Mouse (Mus musculus): ENCODE data around the gene Fam160a1. TPM values are rescaled to one million over a fixed set of nuclear protein-coding genes. Genes with fewer than 3 reads are reported as not detected.

Fam160a1 gene
- polyA plus RNA-seq, 1 experiment from 2014 or later, result 0.42 TPM

- Histone ChIP-seq H3K4me2 (ENCODE audit: low read depth, low read length) (no peak overlapping the region), H3K27me3 (ENCODE audit: control insufficient read depth, insufficient read depth, low read depth, low read length) (no peaks in the 10 kb centered on the region), H3K27ac (ENCODE audit: low read length) (no peak overlapping the region), H3K9ac (ENCODE audit: low read depth, low read length) (no peak overlapping the region), H3K4me3 (ENCODE audit: low read depth, low read length) (no peak overlapping the region), H3K4me1 (ENCODE audit: control insufficient read depth, low read depth, low read length) (no peaks in the 10 kb centered on the region), H3K36me3 (ENCODE audit: control insufficient read depth, insufficient read depth) (no peaks in the 10 kb centered on the region), H3K9me3 (replicated peaks; ENCODE audit: control insufficient read depth, low read length) (no peaks in the 10 kb centered on the region)
- 79% methylated on average over 14 of the region's 14 CpGs for WGBS (ENCODE audit: insufficient replicate concordance)
- ATAC-seq (ENCODE audit: low read depth), result no peak
Measured at GRCm38 (mm10) chr3:85688341-85688740, 128.8 kb downstream of the Fam160a1 start.

DNA sequence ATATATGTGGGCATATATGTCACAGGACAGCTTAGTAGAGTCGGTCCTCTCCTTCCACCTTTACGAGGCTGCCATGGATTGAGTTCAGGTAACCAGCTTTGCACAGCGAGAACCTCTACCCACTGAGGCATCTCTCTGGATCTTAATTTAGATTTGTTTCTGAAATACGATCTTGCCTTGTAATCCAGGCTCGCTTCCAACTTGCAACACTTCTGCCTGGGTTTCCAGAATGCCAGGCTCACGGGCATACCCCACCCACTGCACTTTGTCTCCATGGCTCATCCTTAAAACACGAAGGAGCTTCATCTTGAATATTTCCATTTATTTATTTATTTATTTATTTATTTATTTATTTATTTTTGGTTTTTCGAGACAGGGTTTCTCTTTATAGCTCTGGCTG, 131.8 kb downstream of the Fam160a1 start:
- no peak overlapping the region for H3K4me3 ChIP-seq (ENCODE audit: low read depth, low read length)
- H3K4me1 ChIP-seq (ENCODE audit: control insufficient read depth, low read depth, low read length), result no peaks in the 10 kb centered on the region
- no peak overlapping the region for H3K4me2 ChIP-seq (ENCODE audit: low read depth, low read length)
- no peak overlapping the region for H3K27ac ChIP-seq (ENCODE audit: low read length)
- H3K27me3 ChIP-seq (ENCODE audit: control insufficient read depth, insufficient read depth, low read depth, low read length), result no peaks in the 10 kb centered on the region
- H3K9me3 ChIP-seq (replicated peaks; ENCODE audit: control insufficient read depth, low read length), result no peaks in the 10 kb centered on the region
- no peaks in the 10 kb centered on the region for H3K36me3 ChIP-seq (ENCODE audit: control insufficient read depth, insufficient read depth)
- H3K9ac ChIP-seq (ENCODE audit: low read depth, low read length), result no peak overlapping the region
- WGBS (ENCODE audit: insufficient replicate concordance), result 65% methylated on average over 8 of the region's 8 CpGs
- ATAC-seq (ENCODE audit: low read depth), result no peak

DNA sequence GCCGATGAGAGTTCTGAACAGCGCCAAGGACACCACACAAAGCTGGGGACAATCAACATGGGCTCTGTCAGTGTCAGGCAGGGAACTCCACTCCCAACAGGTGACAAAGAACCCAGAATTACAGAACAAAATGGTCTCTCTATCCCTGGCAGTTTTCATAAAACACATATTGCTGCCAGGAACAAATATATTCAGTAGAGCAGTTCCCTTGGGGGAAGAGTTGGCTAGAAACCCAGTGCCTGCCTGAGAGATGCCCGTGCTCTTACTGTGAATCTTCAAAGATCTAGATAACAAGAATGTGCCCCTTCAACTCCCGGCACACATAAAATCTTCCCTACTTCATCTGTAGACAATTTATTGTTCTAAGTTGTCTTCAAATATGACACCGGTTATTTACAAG, 133.5 kb downstream of the Fam160a1 start:
- Histone ChIP-seq H3K4me3 (ENCODE audit: low read depth, low read length) (no peak overlapping the region), H3K9ac (ENCODE audit: low read depth, low read length) (no peak overlapping the region), H3K4me1 (ENCODE audit: control insufficient read depth, low read depth, low read length) (no peaks in the 10 kb centered on the region), H3K4me2 (ENCODE audit: low read depth, low read length) (no peak overlapping the region), H3K27me3 (ENCODE audit: control insufficient read depth, insufficient read depth, low read depth, low read length) (no peaks in the 10 kb centered on the region), H3K36me3 (ENCODE audit: control insufficient read depth, insufficient read depth) (no peaks in the 10 kb centered on the region), H3K27ac (ENCODE audit: low read length) (no peak overlapping the region), H3K9me3 (replicated peaks; ENCODE audit: control insufficient read depth, low read length) (no peaks in the 10 kb centered on the region)
- 70% methylated on average over 5 of the region's 5 CpGs for WGBS (ENCODE audit: insufficient replicate concordance)
- no peak for ATAC-seq (ENCODE audit: low read depth)

- Histone ChIP-seq H3K4me1 (ENCODE audit: control insufficient read depth, low read depth, low read length) (no peaks in the 10 kb centered on the region), H3K9me3 (replicated peaks; ENCODE audit: control insufficient read depth, low read length) (no peaks in the 10 kb centered on the region), H3K36me3 (ENCODE audit: control insufficient read depth, insufficient read depth) (no peaks in the 10 kb centered on the region), H3K27ac (ENCODE audit: low read length) (no peak overlapping the region), H3K9ac (ENCODE audit: low read depth, low read length) (no peak overlapping the region), H3K4me2 (ENCODE audit: low read depth, low read length) (no peak overlapping the region), H3K27me3 (ENCODE audit: control insufficient read depth, insufficient read depth, low read depth, low read length) (no peaks in the 10 kb centered on the region), H3K4me3 (ENCODE audit: low read depth, low read length) (no peak overlapping the region)
- 71% methylated on average over 7 of the region's 7 CpGs for WGBS (ENCODE audit: insufficient replicate concordance)
- no peak for ATAC-seq (ENCODE audit: low read depth)
Measured at GRCm38 (mm10) chr3:85681136-85681535, 136.0 kb downstream of the Fam160a1 start.

DNA sequence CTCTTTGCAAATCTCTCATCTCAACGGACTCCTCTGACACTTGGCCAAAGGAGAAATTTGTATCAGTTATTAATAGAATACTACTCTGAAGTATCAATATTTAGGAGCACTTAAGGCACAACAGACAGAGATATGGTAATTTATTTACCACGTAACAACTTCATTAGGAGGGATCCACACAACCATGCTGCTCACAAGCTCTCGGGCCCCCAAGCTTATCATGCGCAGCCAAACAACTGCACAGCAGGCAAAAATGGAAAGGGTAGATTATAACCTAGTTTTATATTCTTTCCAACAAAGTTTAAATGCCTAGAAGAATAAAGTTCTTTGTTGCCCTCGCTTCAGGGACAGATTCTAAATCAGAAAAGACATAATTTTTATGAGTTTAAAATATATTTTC, 137.1 kb downstream of the Fam160a1 start:
- WGBS (ENCODE audit: insufficient replicate concordance), result 46% methylated on average over 5 of the region's 5 CpGs
- ATAC-seq (ENCODE audit: low read depth), result no peak
- Histone ChIP-seq H3K27me3 (ENCODE audit: control insufficient read depth, insufficient read depth, low read depth, low read length) (no peaks in the 10 kb centered on the region), H3K9me3 (replicated peaks; ENCODE audit: control insufficient read depth, low read length) (no peaks in the 10 kb centered on the region), H3K27ac (ENCODE audit: low read length) (no peak overlapping the region), H3K4me2 (ENCODE audit: low read depth, low read length) (no peak overlapping the region), H3K4me1 (ENCODE audit: control insufficient read depth, low read depth, low read length) (no peaks in the 10 kb centered on the region), H3K9ac (ENCODE audit: low read depth, low read length) (no peak overlapping the region), H3K4me3 (ENCODE audit: low read depth, low read length) (no peak overlapping the region), H3K36me3 (ENCODE audit: control insufficient read depth, insufficient read depth) (no peaks in the 10 kb centered on the region)

DNA sequence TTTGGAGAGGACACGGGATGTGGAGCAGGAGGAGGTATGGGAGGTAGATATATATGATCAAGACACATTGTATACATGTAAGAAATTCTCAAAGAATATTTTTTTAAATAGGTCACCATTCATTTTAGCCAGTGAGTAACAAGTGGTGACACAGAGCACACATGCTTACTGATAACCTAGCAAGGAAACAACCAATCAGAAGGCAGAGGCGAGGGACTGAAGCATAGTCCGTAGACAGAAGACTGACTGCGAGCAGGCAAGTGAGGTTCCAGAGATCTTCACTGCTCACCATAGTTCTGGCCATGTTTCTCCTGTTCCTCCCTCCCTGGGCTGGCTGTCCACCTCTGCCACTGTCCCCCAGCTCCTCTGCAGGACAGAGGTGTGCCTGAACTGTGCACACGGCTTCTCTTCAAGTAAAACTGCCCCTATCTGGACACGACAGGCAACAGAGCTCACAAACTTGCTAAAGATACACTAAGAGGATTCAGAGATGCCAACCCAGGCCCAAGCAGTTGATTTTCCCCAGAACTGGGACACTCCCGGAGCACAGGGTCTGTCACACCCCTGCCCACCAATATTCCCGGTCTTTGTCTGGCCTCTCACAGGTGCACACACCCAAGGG, 137.7 kb downstream of the Fam160a1 start:
- WGBS (ENCODE audit: insufficient replicate concordance), result 54% methylated on average over 8 of the region's 8 CpGs
- H3K27me3 ChIP-seq (ENCODE audit: control insufficient read depth, insufficient read depth, low read depth, low read length), result no peaks in the 10 kb centered on the region
- H3K4me2 ChIP-seq (ENCODE audit: low read depth, low read length), result no peak overlapping the region
- H3K9me3 ChIP-seq (replicated peaks; ENCODE audit: control insufficient read depth, low read length), result no peaks in the 10 kb centered on the region
- H3K4me3 ChIP-seq (ENCODE audit: low read depth, low read length), result no peak overlapping the region
- no peaks in the 10 kb centered on the region for H3K4me1 ChIP-seq (ENCODE audit: control insufficient read depth, low read depth, low read length)
- H3K27ac ChIP-seq (ENCODE audit: low read length), result no peak overlapping the region
- no peak overlapping the region for H3K9ac ChIP-seq (ENCODE audit: low read depth, low read length)
- ATAC-seq (ENCODE audit: low read depth), result peak; percentile 54; the same call in 1 of the 2 replicates
- H3K36me3 ChIP-seq (ENCODE audit: control insufficient read depth, insufficient read depth), result no peaks in the 10 kb centered on the region

DNA sequence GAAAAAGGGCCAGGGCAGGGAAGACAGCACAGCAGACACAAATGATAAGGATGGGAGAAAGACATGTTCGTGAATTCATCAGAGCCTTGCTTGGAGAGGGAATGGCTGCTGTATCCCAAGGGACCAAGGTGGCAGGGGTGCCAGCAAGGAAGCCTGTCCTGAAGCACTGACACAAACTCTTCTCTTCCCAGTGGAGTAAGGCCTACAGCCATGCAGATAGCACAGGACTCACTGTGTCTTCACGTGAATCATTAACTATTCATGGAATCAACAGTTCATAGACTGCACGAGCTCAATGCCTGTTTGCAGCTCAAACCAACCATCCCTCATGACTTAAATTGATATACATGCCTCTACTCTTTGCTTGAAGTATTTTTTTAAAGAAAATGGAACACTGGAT, 139.1 kb downstream of the Fam160a1 start:
- Histone ChIP-seq H3K9me3 (replicated peaks; ENCODE audit: control insufficient read depth, low read length) (no peaks in the 10 kb centered on the region), H3K4me3 (ENCODE audit: low read depth, low read length) (no peak overlapping the region), H3K27ac (ENCODE audit: low read length) (no peak overlapping the region), H3K27me3 (ENCODE audit: control insufficient read depth, insufficient read depth, low read depth, low read length) (no peaks in the 10 kb centered on the region), H3K36me3 (ENCODE audit: control insufficient read depth, insufficient read depth) (no peaks in the 10 kb centered on the region), H3K9ac (ENCODE audit: low read depth, low read length) (no peak overlapping the region), H3K4me1 (ENCODE audit: control insufficient read depth, low read depth, low read length) (no peaks in the 10 kb centered on the region), H3K4me2 (ENCODE audit: low read depth, low read length) (no peak overlapping the region)
- WGBS (ENCODE audit: insufficient replicate concordance), result 58% methylated on average over 3 of the region's 3 CpGs
- 0 out of 2 replicates have a peak, but pooled peaks have one; percentile 24 for ATAC-seq (ENCODE audit: low read depth)

DNA sequence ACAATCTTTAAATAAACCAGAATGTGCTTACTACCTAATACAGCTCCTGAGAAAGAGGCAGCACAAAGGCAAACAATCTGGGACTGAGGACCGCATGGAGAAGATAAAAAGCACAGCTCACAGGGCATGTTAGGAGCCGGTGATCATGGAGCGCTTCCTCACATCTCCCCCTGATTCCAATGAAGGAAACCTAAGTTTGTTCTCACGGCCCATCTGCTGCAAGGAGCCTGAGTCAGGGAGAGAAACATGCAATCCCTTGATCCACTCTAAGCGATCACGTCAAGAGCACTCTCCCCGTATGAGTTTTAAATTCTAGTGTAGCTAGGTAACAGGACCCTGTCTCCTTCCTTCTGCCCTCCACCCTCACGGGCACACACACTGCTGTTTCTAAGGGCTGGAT, 140.0 kb downstream of the Fam160a1 start:
- WGBS (ENCODE audit: insufficient replicate concordance), result 64% methylated on average over 8 of the region's 8 CpGs
- no peaks in the 10 kb centered on the region for H3K27me3 ChIP-seq (ENCODE audit: control insufficient read depth, insufficient read depth, low read depth, low read length)
- H3K4me1 ChIP-seq (ENCODE audit: control insufficient read depth, low read depth, low read length), result no peaks in the 10 kb centered on the region
- no peak overlapping the region for H3K4me2 ChIP-seq (ENCODE audit: low read depth, low read length)
- no peaks in the 10 kb centered on the region for H3K9me3 ChIP-seq (replicated peaks; ENCODE audit: control insufficient read depth, low read length)
- ATAC-seq (ENCODE audit: low read depth), result no peak
- H3K27ac ChIP-seq (ENCODE audit: low read length), result no peak overlapping the region
- no peak overlapping the region for H3K9ac ChIP-seq (ENCODE audit: low read depth, low read length)
- no peak overlapping the region for H3K4me3 ChIP-seq (ENCODE audit: low read depth, low read length)
- H3K36me3 ChIP-seq (ENCODE audit: control insufficient read depth, insufficient read depth), result no peaks in the 10 kb centered on the region

DNA sequence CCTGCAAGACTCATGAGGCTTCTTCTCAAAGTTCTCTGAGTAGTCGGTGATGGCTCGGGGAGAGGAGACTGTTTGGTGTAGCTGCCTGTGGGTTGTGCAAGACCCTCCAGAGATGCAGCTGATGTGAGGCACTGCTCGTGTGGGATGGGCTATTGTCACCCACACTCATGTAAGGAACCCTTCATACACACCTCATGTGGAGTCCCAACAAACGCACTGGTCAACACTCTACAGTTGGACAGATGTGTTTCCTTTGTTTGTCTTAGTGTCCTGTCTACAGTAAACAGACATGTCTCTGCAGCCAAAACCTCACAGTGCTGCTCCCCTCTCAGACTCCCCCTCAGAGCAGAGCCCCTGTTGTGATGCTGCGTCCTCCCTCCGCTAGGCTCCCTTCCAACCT, 147.2 kb downstream of the Fam160a1 start:
- Histone ChIP-seq H3K4me2 (ENCODE audit: low read depth, low read length) (no peak overlapping the region), H3K27me3 (ENCODE audit: control insufficient read depth, insufficient read depth, low read depth, low read length) (no peaks in the 10 kb centered on the region), H3K9ac (ENCODE audit: low read depth, low read length) (no peak overlapping the region), H3K36me3 (ENCODE audit: control insufficient read depth, insufficient read depth) (no peaks in the 10 kb centered on the region), H3K4me1 (ENCODE audit: control insufficient read depth, low read depth, low read length) (no peaks in the 10 kb centered on the region), H3K4me3 (ENCODE audit: low read depth, low read length) (no peak overlapping the region), H3K9me3 (replicated peaks; ENCODE audit: control insufficient read depth, low read length) (no peaks in the 10 kb centered on the region), H3K27ac (ENCODE audit: low read length) (no peak overlapping the region)
- WGBS (ENCODE audit: insufficient replicate concordance), result 54% methylated on average over 6 of the region's 6 CpGs
- no peak for ATAC-seq (ENCODE audit: low read depth)
